Mouse (Mus musculus) hindbrain, embryonic 12.5 days (tissue): ENCODE measurements around the gene Cntn3. TPM values are rescaled to one million over a fixed set of nuclear protein-coding genes. Genes with fewer than 3 reads are reported as not detected.

ENCODE experiments used
- ATAC-seq: fragments of 200-750 bp; cut with Nextera tagmentation; 2 replicates; pipeline ENCODE4 v1.8.0; 2017; ENCODE audit warnings: moderate TSS enrichment; ENCODE audit not compliant: low FRiP score
- H3K27ac ChIP-seq: fragments of 300-500 bp; sonication (generic); 2 replicates; pipeline ENCODE4 v1.5.1; 2016; ENCODE audit warnings: mild to moderate bottlenecking
- H3K27me3 ChIP-seq: fragments of 300-500 bp; sonication (generic); 2 replicates; pipeline ENCODE4 v1.6.1; 2016; ENCODE audit warnings: mild to moderate bottlenecking
- H3K36me3 ChIP-seq: fragments of 300-500 bp; sonication (generic); 2 replicates; pipeline ENCODE4 v1.6.1; 2016; ENCODE audit warnings: mild to moderate bottlenecking
- H3K4me1 ChIP-seq: fragments of 300-500 bp; sonication (generic); 2 replicates; pipeline ENCODE4 v1.6.1; 2016
- H3K4me2 ChIP-seq: fragments of 300-500 bp; sonication (generic); replicated peaks from 2 replicates; pipeline ENCODE4 v1.6.1; 2016; ENCODE audit warnings: mild to moderate bottlenecking
- H3K4me3 ChIP-seq: fragments of 300-500 bp; sonication (generic); 2 replicates; pipeline ENCODE4 v1.5.1; 2016; ENCODE audit warnings: mild to moderate bottlenecking
- H3K9ac ChIP-seq: fragments of 300-500 bp; sonication (generic); 2 replicates; pipeline ENCODE4 v1.6.1; 2016; ENCODE audit warnings: mild to moderate bottlenecking, moderate library complexity
- H3K9me3 ChIP-seq: fragments of 300-500 bp; sonication (generic); replicated peaks from 2 replicates; pipeline ENCODE4 v1.6.1; 2016; ENCODE audit warnings: mild to moderate bottlenecking
- WGBS: fragments of 180-500 bp; shearing (Covaris S2); methylation state at CpG from one replicate; pipeline ENCODE4 v1.1.7; 2016; 5-methylcytosine and 5-hydroxymethylcytosine counted together
- polyA plus RNA-seq: library from polyadenylated mRNA; unstranded; fragments of >200 nt; fragmentation: Nextera tagmentation; extraction: Ambion mirVana; gene quantifications from 2 replicates; pipeline ENCODE4 v1.2.1, GENCODE M21; 2016

Cntn3 gene
- polyA plus RNA-seq, 1 experiment from 2014 or later = 2.3 TPM

- no peaks in the 10 kb centered on the region for H3K9me3 ChIP-seq
- WGBS = 87% methylated on average over 3 of the region's 3 CpGs
- H3K4me3 ChIP-seq = no peak overlapping the region
- H3K9ac ChIP-seq = no peak overlapping the region
- no peak for ATAC-seq
- H3K4me1 ChIP-seq = no peaks in the 10 kb centered on the region
- no peaks in the 10 kb centered on the region for H3K36me3 ChIP-seq
- no peaks in the 10 kb centered on the region for H3K27me3 ChIP-seq
- H3K27ac ChIP-seq = no peak overlapping the region
- H3K4me2 ChIP-seq = no peak overlapping the region
Measured at GRCm38 (mm10) chr6:102161186-102161585, 411.7 kb downstream of the Cntn3 start.

- no peaks in the 10 kb centered on the region for H3K36me3 ChIP-seq
- H3K4me3 ChIP-seq = no peak overlapping the region
- H3K4me2 ChIP-seq = no peak overlapping the region
- no peak for ATAC-seq
- no peak overlapping the region for H3K9ac ChIP-seq
- 88% methylated on average over 4 of the region's 4 CpGs for WGBS
- H3K4me1 ChIP-seq = no peaks in the 10 kb centered on the region
- no peaks in the 10 kb centered on the region for H3K9me3 ChIP-seq
- H3K27me3 ChIP-seq = no peaks in the 10 kb centered on the region
- H3K27ac ChIP-seq = no peak overlapping the region
Measured at GRCm38 (mm10) chr6:102121676-102122075, 451.2 kb downstream of the Cntn3 start.

- H3K27me3 ChIP-seq = no peaks in the 10 kb centered on the region
- H3K9ac ChIP-seq = no peak overlapping the region
- ATAC-seq = no peak
- no peaks in the 10 kb centered on the region for H3K4me1 ChIP-seq
- 80% methylated on average over 2 of the region's 2 CpGs for WGBS
- no peak overlapping the region for H3K4me3 ChIP-seq
- no peaks in the 10 kb centered on the region for H3K36me3 ChIP-seq
- H3K9me3 ChIP-seq = no peaks in the 10 kb centered on the region
- no peak overlapping the region for H3K27ac ChIP-seq
- no peak overlapping the region for H3K4me2 ChIP-seq
Measured at GRCm38 (mm10) chr6:102120003-102120402, 452.9 kb downstream of the Cntn3 start.

- no peaks in the 10 kb centered on the region for H3K36me3 ChIP-seq
- H3K27me3 ChIP-seq = no peaks in the 10 kb centered on the region
- no peak overlapping the region for H3K4me2 ChIP-seq
- no peaks in the 10 kb centered on the region for H3K4me1 ChIP-seq
- H3K27ac ChIP-seq = no peak overlapping the region
- H3K9me3 ChIP-seq = no peaks in the 10 kb centered on the region
- ATAC-seq = no peak
- H3K9ac ChIP-seq = no peak overlapping the region
- no peak overlapping the region for H3K4me3 ChIP-seq
- WGBS = 64% methylated on average over 2 of the region's 2 CpGs
Measured at GRCm38 (mm10) chr6:102113629-102114028, 459.3 kb downstream of the Cntn3 start.
